Mouse (Mus musculus) forebrain, embryonic 16.5 days (tissue): ENCODE data around the gene Polh. TPM values are rescaled to one million over a fixed set of nuclear protein-coding genes. Genes with fewer than 3 reads are reported as not detected.

Source experiments
- ATAC-seq: fragments of 200-750 bp; cut with Nextera tagmentation; 2 replicates; pipeline ENCODE4 v1.8.0; 2017; ENCODE audit warnings: mild to moderate bottlenecking, moderate library complexity
- H3K27ac ChIP-seq: fragments of 300-500 bp; sonication (generic); 2 replicates; pipeline ENCODE4 v1.5.1; 2014; ENCODE audit warnings: low read length, control low read depth
- H3K27me3 ChIP-seq: fragments of 300-500 bp; sonication (generic); replicated peaks from 2 replicates; pipeline ENCODE4 v1.6.1; 2014; ENCODE audit warnings: low read length; ENCODE audit not compliant: control insufficient read depth, insufficient read depth
- H3K36me3 ChIP-seq: fragments of 300-500 bp; sonication (generic); 2 replicates; pipeline ENCODE4 v1.6.1; 2014; ENCODE audit not compliant: control insufficient read depth, insufficient read depth
- H3K4me1 ChIP-seq: fragments of 300-500 bp; sonication (generic); replicated peaks from 2 replicates; pipeline ENCODE4 v1.6.1; 2014; ENCODE audit warnings: low read length; ENCODE audit not compliant: control insufficient read depth, insufficient read depth
- H3K4me2 ChIP-seq: fragments of 300-500 bp; sonication (generic); 2 replicates; pipeline ENCODE4 v1.6.1; 2014; ENCODE audit warnings: mild to moderate bottlenecking, low read length, control low read depth
- H3K4me3 ChIP-seq: fragments of 300-500 bp; sonication (generic); replicated peaks from 2 replicates; pipeline ENCODE4 v1.5.1; 2014; ENCODE audit warnings: mild to moderate bottlenecking, low read length, control low read depth
- H3K9ac ChIP-seq: fragments of 300-500 bp; sonication (generic); replicated peaks from 2 replicates; pipeline ENCODE4 v1.6.1; 2014; ENCODE audit warnings: low read depth, low read length, control low read depth
- H3K9me3 ChIP-seq: fragments of 300-500 bp; sonication (generic); 2 replicates; pipeline ENCODE4 v1.6.1; 2016; ENCODE audit warnings: low read length; ENCODE audit not compliant: control insufficient read depth
- WGBS: fragments of 180-500 bp; shearing (Covaris S2); extraction: QIAGEN DNeasy Blood & Tissue Kit; methylation state at CpG from one replicate; pipeline ENCODE4 v1.1.7; 2014; 5-methylcytosine and 5-hydroxymethylcytosine counted together
- polyA plus RNA-seq: library from polyadenylated mRNA; unstranded; fragments of >200 nt; fragmentation: Nextera tagmentation; extraction: Ambion mirVana; gene quantifications from 2 replicates; pipeline ENCODE4 v1.2.1, GENCODE M21; 2015

Gene Polh
- polyA plus RNA-seq, 1 experiment from 2014 or later: 10.2 TPM

DNA sequence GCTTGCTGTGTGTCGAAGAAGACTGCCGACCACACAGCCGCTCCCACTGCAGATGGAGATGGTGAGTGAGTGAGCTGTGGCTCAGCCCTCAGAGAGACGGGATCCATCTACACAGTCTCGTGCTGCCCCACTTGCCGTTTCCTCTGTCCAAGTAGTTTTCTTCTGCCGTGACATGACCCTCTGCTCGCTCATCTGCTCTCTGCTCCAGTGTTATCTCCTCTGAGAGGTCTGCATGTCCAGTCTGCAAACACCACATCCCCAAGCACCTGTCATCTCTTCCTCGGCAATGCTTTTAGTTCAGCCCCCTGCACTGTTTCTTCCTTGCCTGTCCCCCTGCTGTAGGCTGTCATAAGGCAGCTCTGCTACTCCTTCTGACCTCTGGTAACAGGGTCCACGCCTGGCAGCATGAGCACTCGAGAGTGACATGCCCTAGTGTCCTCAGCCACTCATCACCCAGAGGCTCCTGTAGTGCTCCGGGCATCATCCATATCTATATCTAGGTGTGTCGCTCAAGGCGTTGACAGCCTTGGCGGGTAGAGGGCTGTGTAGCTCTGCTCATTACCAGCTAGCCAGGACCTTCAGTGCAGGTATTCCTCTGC lies 37.2 kb upstream of the Polh start:
- no peak overlapping the region for H3K4me3 ChIP-seq
- WGBS: 94% methylated on average over 15 of the region's 15 CpGs
- no peak overlapping the region for H3K9ac ChIP-seq
- H3K36me3 ChIP-seq: peaks cover 65% of the 10 kb centered on the region
- no peak for ATAC-seq
- no peaks in the 10 kb centered on the region for H3K4me1 ChIP-seq
- H3K27ac ChIP-seq: no peak overlapping the region
- H3K9me3 ChIP-seq: no peaks in the 10 kb centered on the region
- no peak overlapping the region for H3K4me2 ChIP-seq
- H3K27me3 ChIP-seq: no peaks in the 10 kb centered on the region

DNA sequence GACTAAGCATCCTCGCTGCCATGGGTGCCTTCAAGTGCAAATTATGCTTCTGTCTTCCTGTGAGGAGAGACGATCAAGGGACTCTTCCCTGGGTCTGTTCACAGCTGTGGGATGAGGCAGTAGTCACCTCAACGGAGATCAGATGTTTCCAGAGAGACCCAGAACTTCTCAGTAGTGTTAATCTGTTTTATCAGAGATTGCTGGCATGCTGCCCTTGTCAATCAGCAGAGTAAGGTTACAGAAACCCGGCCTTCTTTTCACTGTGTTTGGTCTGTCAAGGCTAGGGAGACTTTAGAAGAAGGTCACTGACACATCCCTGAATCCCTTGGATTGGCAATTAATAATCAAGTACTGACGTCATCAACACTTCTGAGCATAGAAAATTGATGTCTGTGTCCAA lies 35.0 kb upstream of the Polh start:
- Histone ChIP-seq H3K36me3 (peaks cover 55% of the 10 kb centered on the region), H3K27me3 (no peaks in the 10 kb centered on the region), H3K9ac (no peak overlapping the region), H3K27ac (no peak overlapping the region), H3K4me2 (no peak overlapping the region), H3K9me3 (no peaks in the 10 kb centered on the region), H3K4me3 (no peak overlapping the region), H3K4me1 (no peaks in the 10 kb centered on the region)
- no peak for ATAC-seq
- WGBS: 80% methylated on average over 5 of the region's 5 CpGs

DNA sequence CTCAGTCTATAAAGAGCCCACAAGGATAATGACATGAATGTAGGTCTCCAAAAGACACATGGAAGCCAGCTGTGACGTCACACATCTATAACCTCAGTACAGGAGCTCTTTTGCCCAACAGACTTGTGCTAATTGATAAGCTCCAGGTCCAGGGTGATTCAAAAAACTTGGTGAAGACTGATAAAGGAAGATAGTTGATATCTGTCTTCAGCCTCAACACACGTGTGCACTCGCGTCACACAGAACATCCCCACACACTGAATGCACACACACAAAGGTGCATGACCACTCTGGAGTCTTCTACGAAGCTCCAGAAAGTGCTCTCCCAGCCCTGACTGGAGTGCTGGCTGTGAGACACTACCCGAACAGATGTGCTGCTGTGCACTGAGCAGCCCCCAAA lies 34.6 kb upstream of the Polh start:
- Histone ChIP-seq H3K36me3 (peaks cover 54% of the 10 kb centered on the region), H3K27ac (no peak overlapping the region), H3K9ac (no peak overlapping the region), H3K27me3 (no peaks in the 10 kb centered on the region), H3K4me2 (no peak overlapping the region), H3K4me1 (no peaks in the 10 kb centered on the region), H3K4me3 (no peak overlapping the region), H3K9me3 (no peaks in the 10 kb centered on the region)
- 91% methylated on average over 6 of the region's 6 CpGs for WGBS
- ATAC-seq: no peak

DNA sequence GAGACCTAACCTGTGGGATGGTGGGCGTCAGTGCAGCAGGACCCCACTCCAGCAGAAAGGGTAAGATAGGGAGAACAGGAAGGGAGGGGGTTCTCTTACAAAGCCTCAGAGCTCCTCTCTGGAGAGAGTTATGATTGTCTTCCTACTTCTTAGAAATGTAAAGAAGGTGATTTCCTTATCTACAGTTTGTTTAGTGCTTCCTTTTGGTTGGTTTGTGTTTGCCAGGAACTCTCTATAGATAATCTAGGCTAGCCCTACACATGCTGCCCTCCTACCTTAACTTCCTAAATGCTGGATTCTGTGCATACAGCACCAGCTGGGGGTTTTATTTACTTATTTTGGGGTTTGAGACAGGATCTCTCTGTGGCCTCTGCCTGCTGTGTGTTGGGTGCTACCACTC lies 33.6 kb upstream of the Polh start:
- Histone ChIP-seq H3K27ac (no peak overlapping the region), H3K9me3 (no peaks in the 10 kb centered on the region), H3K36me3 (peaks cover 48% of the 10 kb centered on the region), H3K4me2 (no peak overlapping the region), H3K27me3 (no peaks in the 10 kb centered on the region), H3K4me1 (no peaks in the 10 kb centered on the region), H3K4me3 (no peak overlapping the region), H3K9ac (no peak overlapping the region)
- WGBS: 85% methylated on average over 1 of the region's 1 CpGs
- no peak for ATAC-seq

DNA sequence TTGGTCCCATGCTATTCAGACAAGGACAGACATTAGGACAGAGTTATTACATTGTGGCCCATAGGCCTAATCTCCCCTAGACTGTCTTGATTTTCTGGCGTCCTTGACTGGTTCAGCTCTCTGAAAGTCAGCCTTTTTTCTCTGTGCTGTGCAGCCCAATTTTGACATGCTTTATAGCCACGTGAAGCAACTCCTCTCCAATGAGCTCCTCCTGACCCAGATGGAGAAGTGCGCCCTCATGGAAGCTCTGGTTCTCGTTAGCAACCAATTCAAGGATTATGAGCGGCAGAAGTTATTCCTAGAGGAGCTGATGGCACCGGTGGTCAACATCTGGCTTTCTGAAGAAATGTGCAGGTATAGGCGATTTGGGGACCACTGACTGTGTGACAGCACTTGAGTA lies 25.1 kb upstream of the Polh start:
- H3K36me3 ChIP-seq: peaks cover 48% of the 10 kb centered on the region
- no peak for ATAC-seq
- no peak overlapping the region for H3K4me3 ChIP-seq

DNA sequence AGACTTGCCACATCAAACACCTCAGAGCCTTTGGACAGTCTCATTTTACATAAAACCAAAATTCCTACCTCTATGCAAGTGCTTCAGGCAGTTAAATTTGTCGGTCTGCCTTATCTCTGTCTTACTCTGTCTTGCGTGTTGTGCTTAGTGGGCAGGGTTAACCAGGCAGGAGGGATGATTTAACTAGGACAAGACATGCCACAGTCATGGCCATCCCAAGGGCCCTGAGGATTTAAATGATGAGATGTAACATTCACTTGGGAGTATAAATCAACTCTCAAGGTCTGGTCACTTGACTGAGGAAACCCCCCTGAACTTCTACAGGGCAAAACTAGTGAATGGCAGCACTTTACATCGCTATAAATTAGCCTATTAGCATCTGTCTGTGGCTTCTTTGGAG lies 19.2 kb upstream of the Polh start:
- Histone ChIP-seq H3K9me3 (no peaks in the 10 kb centered on the region), H3K27ac (no peak overlapping the region), H3K27me3 (no peaks in the 10 kb centered on the region), H3K36me3 (peaks cover 47% of the 10 kb centered on the region), H3K4me2 (no peak overlapping the region), H3K4me3 (no peak overlapping the region), H3K9ac (no peak overlapping the region), H3K4me1 (no peaks in the 10 kb centered on the region)
- no peak for ATAC-seq
- 92% methylated on average over 3 of the region's 3 CpGs for WGBS

More for the DNA sequence above, 25.1 kb upstream of the Polh start:
- no peaks in the 10 kb centered on the region for H3K27me3 ChIP-seq
- WGBS: 89% methylated on average over 7 of the region's 7 CpGs
- H3K4me2 ChIP-seq: no peak overlapping the region
- H3K9me3 ChIP-seq: no peaks in the 10 kb centered on the region
- H3K27ac ChIP-seq: no peak overlapping the region
- H3K4me1 ChIP-seq: no peaks in the 10 kb centered on the region
- H3K9ac ChIP-seq: no peak overlapping the region

DNA sequence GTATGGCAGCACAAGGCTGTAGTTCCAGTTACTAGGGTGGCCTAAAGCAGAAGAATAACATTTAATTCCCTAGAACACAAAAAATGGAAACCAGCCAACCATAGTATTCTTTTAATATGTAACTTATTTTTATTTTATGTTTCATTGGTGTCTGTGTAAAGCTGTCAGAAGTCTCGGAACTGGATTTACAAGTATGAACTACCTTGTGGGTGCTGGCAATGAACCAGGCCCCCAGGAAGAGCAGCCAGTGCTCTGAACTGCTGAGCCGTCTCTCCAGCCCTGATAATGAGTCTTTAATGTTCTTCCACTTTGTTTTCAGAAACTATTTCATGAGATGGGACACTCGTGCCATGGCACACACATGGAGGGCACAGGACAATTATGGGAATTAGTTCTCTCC lies 8.1 kb upstream of the Polh start:
- Histone ChIP-seq H3K27me3 (no peaks in the 10 kb centered on the region), H3K4me3 (no peak overlapping the region), H3K4me1 (no peaks in the 10 kb centered on the region), H3K9me3 (no peaks in the 10 kb centered on the region), H3K27ac (no peak overlapping the region), H3K4me2 (no peak overlapping the region), H3K9ac (no peak overlapping the region), H3K36me3 (peaks cover 48% of the 10 kb centered on the region)
- no peak for ATAC-seq
- 86% methylated on average over 3 of the region's 3 CpGs for WGBS

DNA sequence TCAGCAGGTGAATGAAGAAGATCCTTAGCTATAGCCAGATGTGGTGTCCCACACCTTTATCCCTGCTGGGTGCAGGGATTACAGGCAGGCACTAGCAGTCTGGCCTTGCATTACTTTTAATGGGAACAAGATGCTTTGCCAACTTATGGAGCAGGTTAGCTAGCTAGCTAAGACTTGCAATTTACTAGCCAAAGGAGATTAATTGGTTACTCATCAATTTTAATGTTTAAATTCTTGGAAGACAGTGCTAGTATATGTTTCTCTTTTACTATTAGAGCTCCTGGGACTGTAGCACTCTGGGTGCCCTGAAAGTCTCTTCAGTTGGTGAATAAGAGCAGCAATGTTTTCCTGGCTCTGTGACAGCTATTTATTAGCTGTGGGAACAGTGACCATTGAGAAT lies 4.2 kb upstream of the Polh start:
- Histone ChIP-seq H3K27me3 (no peaks in the 10 kb centered on the region), H3K36me3 (peaks cover 33% of the 10 kb centered on the region), H3K4me2 (no peak overlapping the region), H3K27ac (no peak overlapping the region), H3K9me3 (no peaks in the 10 kb centered on the region), H3K9ac (no peak overlapping the region), H3K4me1 (peaks cover 17% of the 10 kb centered on the region), H3K4me3 (no peak overlapping the region)
- no peak for ATAC-seq

DNA sequence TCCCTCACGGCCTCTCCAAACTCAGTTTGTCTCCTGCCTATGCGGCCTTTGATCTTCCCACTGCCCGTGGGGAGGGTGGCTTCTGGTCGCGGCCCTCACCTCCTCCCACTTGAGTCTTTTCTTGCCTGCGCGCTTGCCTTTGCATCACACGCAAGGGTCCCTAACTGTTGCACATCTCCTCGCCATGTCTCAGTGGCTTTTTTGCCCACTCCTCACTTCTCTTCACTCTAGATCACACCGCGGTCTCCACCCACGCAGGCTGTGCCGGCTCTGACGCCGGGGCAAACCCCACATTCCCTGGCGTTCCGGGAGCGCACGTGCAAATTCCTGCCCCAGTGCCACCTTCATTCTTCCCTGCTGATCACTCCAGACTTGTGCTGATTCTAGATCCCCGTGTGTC lies 633 bp upstream of the Polh start:
- H3K4me1 ChIP-seq: peaks cover 27% of the 10 kb centered on the region
- ATAC-seq: no peak; the same call in 1 of the 2 replicates
- H3K27ac ChIP-seq: peak overlapping the region; percentile 61
- H3K4me3 ChIP-seq: peak overlapping the region; percentile 74
- H3K9me3 ChIP-seq: no peaks in the 10 kb centered on the region
- H3K27me3 ChIP-seq: no peaks in the 10 kb centered on the region
- peak overlapping the region; percentile 91 for H3K4me2 ChIP-seq
- H3K36me3 ChIP-seq: peaks cover 13% of the 10 kb centered on the region
- WGBS: 0% methylated on average over 20 of the region's 20 CpGs
- peak overlapping the region; percentile 72 for H3K9ac ChIP-seq

DNA sequence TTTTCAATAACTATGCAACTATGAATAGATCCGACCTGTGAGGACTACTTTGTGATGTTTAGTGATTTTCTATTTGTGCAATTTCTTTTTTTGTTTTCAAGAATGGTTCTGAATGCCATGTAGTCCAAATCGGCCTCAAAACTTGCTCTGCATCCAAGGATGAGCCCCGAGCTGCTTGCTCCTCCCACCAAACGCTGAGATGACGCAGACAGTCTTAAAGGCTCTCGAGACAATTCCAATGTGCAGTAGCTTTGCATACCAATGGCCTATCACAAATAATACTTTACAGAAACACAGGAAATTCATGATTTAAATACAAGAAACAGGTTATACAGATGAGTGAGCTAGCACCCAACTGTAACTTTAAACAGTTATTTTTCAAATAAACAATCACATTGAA lies 1.3 kb downstream of the Polh start:
- no peak for ATAC-seq
- H3K4me2 ChIP-seq: peak overlapping the region; percentile 94
- no peaks in the 10 kb centered on the region for H3K27me3 ChIP-seq
- no peaks in the 10 kb centered on the region for H3K9me3 ChIP-seq
- peak overlapping the region; percentile 20 for H3K4me3 ChIP-seq
- peaks cover 27% of the 10 kb centered on the region for H3K4me1 ChIP-seq
- peaks cover 5% of the 10 kb centered on the region for H3K36me3 ChIP-seq
- H3K9ac ChIP-seq: no peak overlapping the region
- H3K27ac ChIP-seq: no peak overlapping the region
- 48% methylated on average over 6 of the region's 6 CpGs for WGBS
